Mouse (Mus musculus): ENCODE measurements around the gene Dok7. TPM values are rescaled to one million over a fixed set of nuclear protein-coding genes. Genes with fewer than 3 reads are reported as not detected.

Dok7 gene
- 9.6 and 11.1 TPM in 2 replicates for polyA plus RNA-seq (2015; fragmentation: Nextera tagmentation; extraction: Ambion mirVana)

DNA sequence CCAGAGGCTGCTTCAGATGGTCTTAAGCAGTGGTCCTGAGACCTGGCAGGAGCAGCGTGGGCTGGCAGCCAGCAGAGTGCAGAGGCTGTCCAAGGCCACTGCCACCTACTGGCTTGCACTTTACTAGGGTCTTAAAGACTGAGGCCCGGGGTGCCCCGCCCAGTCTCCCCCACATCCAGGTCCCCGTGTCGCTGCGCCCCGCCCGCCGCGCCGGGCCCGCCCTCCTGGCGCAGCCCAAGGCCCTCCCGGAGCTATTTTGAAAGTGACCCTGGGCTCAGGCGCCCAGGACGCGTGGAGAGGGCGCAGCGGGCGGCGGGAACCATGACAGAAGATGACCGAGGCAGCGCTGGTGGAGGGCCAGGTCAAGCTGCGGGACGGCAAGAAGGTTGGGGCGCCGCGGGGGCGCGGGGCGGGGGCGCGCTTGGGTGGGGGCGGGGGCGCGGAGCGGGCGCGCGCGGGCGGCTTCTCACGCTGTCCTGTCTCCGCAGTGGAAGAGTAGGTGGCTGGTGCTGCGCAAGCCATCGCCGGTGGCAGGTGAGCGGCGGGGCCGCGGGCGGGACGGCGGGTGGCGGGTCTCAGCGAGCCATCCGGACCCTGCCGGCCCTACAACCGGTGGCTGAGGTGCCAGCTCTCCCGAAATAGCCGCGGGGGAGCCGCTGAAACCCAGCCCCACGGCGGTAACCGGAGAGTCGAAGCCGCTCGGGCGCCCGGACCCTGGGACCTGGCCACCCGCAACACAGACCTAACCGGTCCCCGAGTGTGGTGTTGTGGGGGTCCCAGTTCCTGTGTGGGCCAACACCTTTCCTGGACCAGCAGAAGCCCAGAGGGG, at the start of gene Dok7:
Gene Dok7, plus strand, starts transcription at position 163 of the 829 bp plus-strand sequence.
- peak within 1 kb of the TSS; percentile 31 for H3K9ac ChIP-seq
- H3K36me3 ChIP-seq: no peaks in the 10 kb centered on the region
- peak within 1 kb of the TSS; percentile 59 for H3K4me3 ChIP-seq (replicated peaks)
- peaks cover 18% of the 10 kb centered on the region for H3K27me3 ChIP-seq
- no peak within 1 kb of the TSS for H3K27ac ChIP-seq (replicated peaks)
- H3K4me2 ChIP-seq (replicated peaks): peak within 1 kb of the TSS; percentile 94
- peaks cover 13% of the 10 kb centered on the region for H3K4me1 ChIP-seq
- H3K9me3 ChIP-seq (replicated peaks): no peaks in the 10 kb centered on the region
- peak; percentile 51 for ATAC-seq (ENCODE audit: insufficient number of reproducible peaks, low FRiP score, low TSS enrichment, low read depth)
- under 1% methylated on average over 71 of the region's 74 CpGs for WGBS

DNA sequence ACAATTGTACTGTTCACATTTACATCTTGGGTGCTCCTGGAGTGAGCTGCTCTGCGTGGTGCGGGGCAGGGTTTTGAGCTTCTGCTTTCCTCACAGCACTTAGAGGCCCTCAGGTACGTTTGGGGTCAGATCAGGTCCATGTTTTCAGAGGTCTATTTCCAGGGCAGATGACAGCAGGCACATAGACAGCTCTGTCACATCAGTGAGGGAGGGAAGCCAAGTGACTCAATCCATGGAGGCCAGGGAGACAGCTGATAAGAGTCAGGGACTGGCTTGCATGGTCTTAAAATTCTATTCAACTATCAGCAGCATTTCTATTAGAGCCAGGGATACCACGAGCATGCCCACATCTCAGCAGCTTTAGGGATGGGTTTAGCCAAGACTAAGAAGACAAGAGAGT, 47.4 kb upstream of the Dok7 start:
- no peak overlapping the region for H3K4me2 ChIP-seq (replicated peaks)
- no peak overlapping the region for H3K27ac ChIP-seq (replicated peaks)
- H3K4me3 ChIP-seq (replicated peaks): no peak overlapping the region
- no peaks in the 10 kb centered on the region for H3K27me3 ChIP-seq
- ATAC-seq (ENCODE audit: insufficient number of reproducible peaks, low FRiP score, low TSS enrichment, low read depth): no peak
- no peaks in the 10 kb centered on the region for H3K9me3 ChIP-seq (replicated peaks)
- H3K9ac ChIP-seq: no peak overlapping the region
- H3K36me3 ChIP-seq: peaks cover 17% of the 10 kb centered on the region; the same call in 1 of the 2 replicates
- H3K4me1 ChIP-seq: peaks cover 2% of the 10 kb centered on the region; the same call in 1 of the 2 replicates
- WGBS: 94% methylated on average over 4 of the region's 4 CpGs

DNA sequence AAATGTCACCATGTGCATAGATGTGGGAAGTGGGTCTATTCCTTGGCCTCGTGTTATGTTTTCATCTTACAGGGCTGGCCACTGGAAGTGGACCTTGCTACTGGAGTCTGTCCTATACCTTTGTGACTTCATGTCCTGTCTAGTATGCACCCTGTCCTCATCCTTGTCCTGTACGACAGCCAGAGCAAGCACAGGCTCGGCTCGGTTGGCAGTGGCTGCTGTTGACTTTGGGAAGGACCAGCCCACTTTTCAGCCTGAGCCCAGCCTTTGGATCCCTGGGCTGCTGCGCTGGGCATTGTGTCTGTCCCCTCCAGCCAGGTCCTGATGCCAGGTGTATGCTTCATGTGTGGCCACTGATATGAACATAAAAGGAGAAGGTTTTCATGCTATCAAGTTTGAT, 45.9 kb upstream of the Dok7 start:
- Histone ChIP-seq H3K36me3 (peaks cover 15% of the 10 kb centered on the region; the same call in 1 of the 2 replicates), H3K4me1 (peaks cover 11% of the 10 kb centered on the region; the same call in 1 of the 2 replicates), H3K4me2 (replicated peaks) (no peak overlapping the region), H3K27me3 (no peaks in the 10 kb centered on the region), H3K4me3 (replicated peaks) (no peak overlapping the region), H3K9ac (no peak overlapping the region), H3K27ac (replicated peaks) (no peak overlapping the region), H3K9me3 (replicated peaks) (no peaks in the 10 kb centered on the region)
- 73% methylated on average over 5 of the region's 5 CpGs for WGBS
- no peak for ATAC-seq (ENCODE audit: insufficient number of reproducible peaks, low FRiP score, low TSS enrichment, low read depth)

DNA sequence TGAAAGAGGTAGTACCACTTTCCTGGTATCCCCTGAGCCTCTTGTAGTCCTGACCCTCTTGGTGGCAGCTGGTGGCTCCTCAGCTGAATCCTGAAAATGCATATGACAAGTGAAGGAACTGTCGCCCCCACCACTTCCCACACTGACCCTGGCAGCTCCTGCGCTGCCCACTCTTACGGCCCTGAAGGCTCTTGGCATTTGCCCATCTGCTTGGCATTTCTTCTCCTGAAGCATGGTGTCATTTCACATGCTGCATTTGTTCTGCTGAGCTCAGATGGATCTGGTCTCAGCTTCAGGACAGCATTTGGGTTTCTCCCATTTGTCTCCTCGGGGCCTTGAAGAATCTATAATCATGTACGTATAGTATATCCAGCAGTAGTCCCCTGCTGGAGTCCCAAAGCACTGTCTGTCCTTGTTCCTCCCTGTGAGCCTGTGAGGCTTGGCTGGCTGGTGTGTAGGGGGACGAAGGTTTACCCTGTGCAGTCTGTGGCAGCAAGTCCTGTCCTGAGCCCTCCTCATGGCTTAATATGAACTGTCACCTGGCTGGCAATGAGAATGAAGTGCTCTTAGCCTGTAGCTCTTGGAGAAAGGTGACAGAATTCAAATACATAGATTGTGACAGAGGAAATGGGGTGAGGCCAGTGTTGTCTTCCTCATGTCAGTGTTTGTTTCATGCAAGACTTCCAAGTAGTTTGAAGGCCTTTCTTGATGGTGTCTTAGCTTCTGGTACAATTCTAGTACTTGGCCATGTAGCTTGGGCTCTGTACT, 45.2 kb upstream of the Dok7 start:
- Histone ChIP-seq H3K27ac (replicated peaks) (no peak overlapping the region), H3K4me1 (peaks cover 11% of the 10 kb centered on the region; the same call in 1 of the 2 replicates), H3K9me3 (replicated peaks) (no peaks in the 10 kb centered on the region), H3K27me3 (no peaks in the 10 kb centered on the region), H3K36me3 (peaks cover 17% of the 10 kb centered on the region; the same call in 1 of the 2 replicates), H3K4me2 (replicated peaks) (no peak overlapping the region), H3K9ac (no peak overlapping the region), H3K4me3 (replicated peaks) (no peak overlapping the region)
- no peak for ATAC-seq (ENCODE audit: insufficient number of reproducible peaks, low FRiP score, low TSS enrichment, low read depth)
- 87% methylated on average over 6 of the region's 6 CpGs for WGBS

DNA sequence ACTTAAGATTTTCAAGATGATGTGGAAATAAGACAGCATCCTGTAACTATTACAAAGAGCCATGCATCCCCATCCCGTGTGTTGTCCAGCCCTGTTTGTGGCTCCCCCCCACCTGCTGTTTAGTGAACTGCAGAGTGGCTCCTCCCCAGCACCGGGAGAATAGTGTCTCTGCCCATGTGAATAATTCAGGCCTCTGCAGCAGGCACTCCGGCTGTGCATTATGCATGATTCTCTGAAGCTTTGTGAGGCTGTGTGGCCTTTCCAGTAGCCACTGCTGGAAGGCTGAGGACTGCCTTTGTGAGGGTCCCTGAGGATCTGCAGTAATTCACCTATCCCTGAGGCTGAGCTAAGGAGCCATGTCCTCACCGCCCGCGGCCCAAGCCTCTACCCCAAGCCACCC, 42.5 kb upstream of the Dok7 start:
- no peak overlapping the region for H3K4me2 ChIP-seq (replicated peaks)
- no peak overlapping the region for H3K9ac ChIP-seq

DNA sequence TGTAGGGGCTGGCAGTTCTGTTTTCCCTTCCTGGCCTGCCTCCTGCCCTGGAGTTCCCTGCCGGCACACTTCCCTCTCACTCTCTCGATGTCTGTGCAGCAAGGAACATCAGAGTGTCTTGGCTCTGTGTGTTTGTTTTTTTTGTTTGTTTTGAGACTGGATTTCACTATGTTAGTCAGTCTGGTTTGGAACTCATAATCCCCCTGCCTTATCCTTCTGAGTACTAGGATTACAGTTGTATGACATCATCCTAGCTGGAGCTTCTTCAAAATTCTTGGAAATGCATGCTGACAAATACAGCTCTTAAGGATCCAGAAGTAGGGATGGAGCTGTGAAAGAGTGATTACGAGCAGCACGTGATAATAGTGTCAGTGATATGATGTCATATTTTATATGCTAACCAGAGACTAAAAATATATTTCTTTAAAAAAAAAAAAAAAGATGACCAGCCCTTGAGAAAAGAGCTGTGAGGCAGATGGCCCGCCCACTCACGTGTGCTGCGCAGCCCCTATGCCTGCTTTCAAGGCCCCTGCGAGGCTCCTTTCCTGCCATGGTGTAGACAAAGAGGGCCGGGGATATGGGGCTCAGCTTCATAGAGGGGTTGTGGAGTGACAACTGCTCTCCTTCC, 36.8 kb upstream of the Dok7 start:
- no peak overlapping the region for H3K9ac ChIP-seq
- H3K27me3 ChIP-seq: no peaks in the 10 kb centered on the region
- H3K4me1 ChIP-seq: peaks cover 18% of the 10 kb centered on the region; the same call in 1 of the 2 replicates
- no peak overlapping the region for H3K4me3 ChIP-seq (replicated peaks)
- WGBS: 63% methylated on average over 9 of the region's 9 CpGs
- peaks cover 33% of the 10 kb centered on the region for H3K36me3 ChIP-seq
- H3K9me3 ChIP-seq (replicated peaks): no peaks in the 10 kb centered on the region
- ATAC-seq (ENCODE audit: insufficient number of reproducible peaks, low FRiP score, low TSS enrichment, low read depth): 0 out of 2 replicates have a peak, but pooled peaks have one; percentile 8
- peak overlapping the region; percentile 69; the same call in 1 of the 2 replicates for H3K27ac ChIP-seq (replicated peaks)
- no peak overlapping the region for H3K4me2 ChIP-seq (replicated peaks)

More for the DNA sequence above, 42.5 kb upstream of the Dok7 start:
- H3K9me3 ChIP-seq (replicated peaks): no peaks in the 10 kb centered on the region
- H3K27me3 ChIP-seq: no peaks in the 10 kb centered on the region
- ATAC-seq (ENCODE audit: insufficient number of reproducible peaks, low FRiP score, low TSS enrichment, low read depth): no peak
- peaks cover 11% of the 10 kb centered on the region; the same call in 1 of the 2 replicates for H3K4me1 ChIP-seq
- H3K36me3 ChIP-seq: peaks cover 11% of the 10 kb centered on the region; the same call in 1 of the 2 replicates
- H3K4me3 ChIP-seq (replicated peaks): no peak overlapping the region
- H3K27ac ChIP-seq (replicated peaks): no peak overlapping the region
- WGBS: 75% methylated on average over 6 of the region's 6 CpGs

DNA sequence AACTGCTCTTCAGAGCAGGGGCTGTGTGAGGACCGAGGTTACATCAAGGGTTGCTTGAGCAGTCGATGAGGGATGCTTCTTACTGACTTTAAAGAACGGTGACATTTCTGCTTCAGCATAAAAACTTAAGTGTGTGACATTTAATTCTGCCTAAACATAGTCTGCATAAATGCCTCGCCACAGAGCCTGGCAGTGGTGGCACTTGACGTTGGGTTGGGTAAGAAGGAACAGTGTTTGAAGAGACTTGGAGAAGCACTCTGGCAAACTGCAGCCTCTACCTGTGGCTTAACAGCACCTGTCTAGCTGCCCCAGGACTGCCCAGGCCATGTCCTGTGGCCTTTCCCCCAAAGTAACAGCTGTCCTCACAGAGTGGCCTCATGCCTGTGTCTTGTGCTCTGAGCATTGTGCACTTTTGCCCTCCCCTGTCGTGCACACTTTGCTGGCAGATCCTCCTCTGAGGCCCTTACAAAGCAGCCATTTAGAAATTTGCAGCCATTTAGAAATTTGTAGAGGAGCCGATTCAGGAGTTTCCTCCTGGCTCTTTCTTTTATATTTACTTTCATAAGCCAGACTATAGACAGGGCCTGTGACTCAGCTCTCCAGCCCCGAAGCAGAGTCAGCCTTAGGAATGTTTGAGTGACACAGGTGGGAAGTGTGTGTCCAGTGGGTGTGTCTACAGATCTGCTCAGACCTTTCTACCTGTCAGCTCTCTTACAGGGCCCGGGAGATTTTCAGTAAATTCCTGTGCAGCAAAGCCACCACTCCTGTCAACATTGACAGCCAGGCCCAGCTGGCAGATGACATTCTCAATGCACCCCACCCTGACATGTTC, 35.9 kb upstream of the Dok7 start:
- Histone ChIP-seq H3K4me3 (replicated peaks) (no peak overlapping the region), H3K4me2 (replicated peaks) (no peak overlapping the region), H3K27ac (replicated peaks) (no peak overlapping the region), H3K9ac (no peak overlapping the region), H3K9me3 (replicated peaks) (no peaks in the 10 kb centered on the region), H3K36me3 (peaks cover 39% of the 10 kb centered on the region), H3K4me1 (peaks cover 15% of the 10 kb centered on the region; the same call in 1 of the 2 replicates), H3K27me3 (no peaks in the 10 kb centered on the region)
- no peak for ATAC-seq (ENCODE audit: insufficient number of reproducible peaks, low FRiP score, low TSS enrichment, low read depth)
- WGBS: 65% methylated on average over 9 of the region's 9 CpGs

DNA sequence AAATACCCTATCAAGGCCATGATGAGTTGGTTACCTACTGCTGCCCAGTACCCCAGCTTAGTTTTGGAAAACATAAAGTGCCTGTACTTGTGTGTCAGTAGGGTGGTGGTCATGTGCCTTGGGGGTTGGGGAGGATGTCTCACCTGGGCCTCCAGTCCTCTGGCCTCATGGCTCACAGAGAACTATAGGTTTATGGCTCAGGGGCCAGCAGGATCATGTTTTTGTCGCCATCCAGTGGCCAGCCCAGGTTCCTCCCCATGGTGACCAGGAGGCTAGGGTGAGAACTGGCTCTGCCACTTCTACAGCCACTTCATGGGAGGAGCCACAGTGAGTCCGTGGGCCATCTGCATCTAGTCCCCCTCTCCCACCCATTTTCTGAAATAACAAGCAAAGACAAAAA, 31.6 kb upstream of the Dok7 start:
- H3K4me3 ChIP-seq (replicated peaks): no peak overlapping the region
- H3K9me3 ChIP-seq (replicated peaks): no peaks in the 10 kb centered on the region
- H3K36me3 ChIP-seq: peaks cover 78% of the 10 kb centered on the region
- WGBS: 10% methylated on average over 2 of the region's 2 CpGs
- no peaks in the 10 kb centered on the region for H3K27me3 ChIP-seq
- no peak overlapping the region for H3K27ac ChIP-seq (replicated peaks)
- no peak overlapping the region for H3K9ac ChIP-seq
- H3K4me1 ChIP-seq: peaks cover 7% of the 10 kb centered on the region; the same call in 1 of the 2 replicates
- no peak; the same call in 1 of the 2 replicates for ATAC-seq (ENCODE audit: insufficient number of reproducible peaks, low FRiP score, low TSS enrichment, low read depth)
- H3K4me2 ChIP-seq (replicated peaks): no peak overlapping the region

DNA sequence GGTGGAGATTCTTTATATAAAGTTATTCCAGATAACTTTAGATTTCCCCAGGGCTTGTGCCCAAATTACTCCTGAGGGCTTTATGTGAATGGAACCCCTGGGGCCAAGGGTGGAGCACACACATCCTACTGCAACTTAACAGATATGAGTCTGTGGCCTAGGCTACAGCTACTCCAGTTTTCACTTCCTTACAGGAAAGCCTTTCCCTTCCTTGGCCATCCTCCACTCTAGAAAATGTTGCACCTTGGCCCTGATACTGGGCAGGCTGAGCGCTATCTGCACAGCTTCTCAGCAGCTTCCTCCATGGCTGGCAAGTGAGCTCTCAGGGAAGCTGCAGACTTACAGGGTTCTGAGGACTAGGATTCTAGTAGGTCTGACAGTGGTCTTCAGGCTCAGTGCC, 27.3 kb upstream of the Dok7 start:
- no peaks in the 10 kb centered on the region for H3K9me3 ChIP-seq (replicated peaks)
- H3K36me3 ChIP-seq: peaks cover 93% of the 10 kb centered on the region
- H3K27ac ChIP-seq (replicated peaks): no peak overlapping the region
- H3K27me3 ChIP-seq: no peaks in the 10 kb centered on the region
- H3K4me2 ChIP-seq (replicated peaks): no peak overlapping the region
- H3K9ac ChIP-seq: no peak overlapping the region
- 0 out of 2 replicates have a peak, but pooled peaks cover 4% of the 10 kb centered on the region for H3K4me1 ChIP-seq
- no peak for ATAC-seq (ENCODE audit: insufficient number of reproducible peaks, low FRiP score, low TSS enrichment, low read depth)
- H3K4me3 ChIP-seq (replicated peaks): no peak overlapping the region
- 93% methylated on average over 1 of the region's 1 CpGs for WGBS

DNA sequence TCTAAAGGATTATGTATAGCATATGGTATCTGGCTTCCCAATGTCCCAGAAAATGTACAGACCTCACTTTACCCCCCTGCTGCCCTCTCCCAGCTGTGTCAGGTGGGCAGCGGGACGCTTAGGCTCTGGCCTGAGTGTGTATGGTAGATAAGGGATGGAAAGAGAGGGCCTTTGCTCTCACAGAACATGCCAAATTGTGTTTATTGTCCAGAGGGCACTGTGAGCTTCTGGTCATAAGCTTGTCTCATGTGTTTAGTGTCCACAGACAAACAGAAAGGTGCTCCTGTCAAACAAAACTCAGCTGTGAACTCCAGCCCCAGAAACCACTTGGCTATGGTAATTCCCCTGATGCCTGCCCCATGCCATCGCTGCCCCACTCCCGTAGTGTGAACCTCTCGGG, 26.8 kb upstream of the Dok7 start:
- Histone ChIP-seq H3K27me3 (no peaks in the 10 kb centered on the region), H3K4me3 (replicated peaks) (no peak overlapping the region), H3K27ac (replicated peaks) (no peak overlapping the region), H3K36me3 (peaks cover 93% of the 10 kb centered on the region), H3K4me1 (0 out of 2 replicates have a peak, but pooled peaks cover 4% of the 10 kb centered on the region), H3K4me2 (replicated peaks) (no peak overlapping the region), H3K9ac (no peak overlapping the region), H3K9me3 (replicated peaks) (no peaks in the 10 kb centered on the region)
- ATAC-seq (ENCODE audit: insufficient number of reproducible peaks, low FRiP score, low TSS enrichment, low read depth): no peak
- 67% methylated on average over 5 of the region's 5 CpGs for WGBS

Data from embryonic facial prominence, embryonic 15.5 days (tissue).